Mouse (Mus musculus): Measurements from ENCODE around the gene Apoc3.

Apoc3 gene

DNA sequence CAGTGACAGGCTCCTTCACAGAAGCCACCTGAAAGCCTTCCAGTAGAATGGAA, at the start of gene Apoc3:
Apoc3 (minus strand) TSS at position 41 of the 53 bp plus-strand sequence.
- DNase-seq (ENCODE audit: low spot score): no peak

DNA sequence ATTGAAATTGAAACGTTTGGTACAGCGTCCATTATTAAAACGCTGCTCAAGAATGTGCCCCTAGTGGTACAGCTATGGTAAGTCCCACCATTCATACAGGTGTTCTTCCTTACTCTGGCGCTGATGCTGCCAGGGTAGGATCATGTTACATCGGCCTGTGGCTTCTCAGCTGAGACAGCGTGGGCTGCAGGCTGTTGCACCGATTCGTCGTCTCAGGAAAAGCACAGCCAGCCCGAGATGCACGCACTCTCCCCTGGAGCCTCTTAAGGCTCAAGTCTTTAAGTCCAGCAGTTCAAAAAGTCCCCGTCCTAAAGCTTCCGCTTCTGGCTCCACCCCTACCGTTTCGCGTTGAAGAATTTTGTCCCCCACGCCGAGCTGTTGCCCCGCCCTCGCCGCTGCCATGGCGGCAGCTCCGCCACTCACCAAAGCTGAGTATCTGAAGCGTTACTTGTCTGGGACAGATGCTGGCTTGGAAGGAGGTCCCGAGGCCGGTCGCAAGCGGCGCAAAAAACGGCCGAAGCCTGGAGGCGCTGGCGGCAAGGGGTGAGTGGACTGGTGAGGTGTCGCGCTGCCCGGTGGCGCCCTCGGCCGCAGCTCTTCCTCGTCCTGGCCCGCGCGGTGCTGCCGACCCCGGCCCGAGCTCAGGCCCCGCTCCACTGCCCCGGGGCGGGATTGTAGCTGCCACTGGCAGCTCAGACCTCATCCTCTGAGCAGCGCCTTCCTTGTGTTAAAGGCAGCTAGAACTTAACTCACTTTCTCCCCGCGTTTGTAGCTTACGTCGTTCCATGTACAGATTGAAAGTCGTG, 47.4 kb upstream of the Apoc3 start, which contains the start of gene Bud13:
Bud13 (plus strand) TSS at position 378 of the 806 bp plus-strand sequence.
- peak; percentile 83 for DNase-seq (ENCODE audit: low spot score)

DNA sequence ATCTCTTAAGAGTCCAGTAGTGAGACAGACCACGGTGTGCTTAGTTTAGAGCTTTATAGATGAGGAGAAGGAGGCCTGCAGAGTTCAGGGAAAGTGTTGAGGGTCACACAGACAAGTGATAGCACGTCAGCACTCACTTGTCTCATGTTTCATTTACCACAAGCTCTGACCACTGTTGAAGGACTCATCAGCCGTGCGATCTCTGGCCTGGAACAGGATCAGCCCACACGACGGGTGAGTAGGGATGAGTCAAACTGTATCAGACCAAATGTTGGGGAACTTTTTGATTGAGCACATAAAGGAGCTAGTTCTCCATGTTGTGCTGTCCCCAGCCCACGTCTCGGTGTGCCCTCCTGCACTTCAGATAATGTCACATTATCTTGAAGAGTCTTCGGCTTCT, 39.1 kb upstream of the Apoc3 start:
- DNase-seq (ENCODE audit: low spot score): no peak

DNA sequence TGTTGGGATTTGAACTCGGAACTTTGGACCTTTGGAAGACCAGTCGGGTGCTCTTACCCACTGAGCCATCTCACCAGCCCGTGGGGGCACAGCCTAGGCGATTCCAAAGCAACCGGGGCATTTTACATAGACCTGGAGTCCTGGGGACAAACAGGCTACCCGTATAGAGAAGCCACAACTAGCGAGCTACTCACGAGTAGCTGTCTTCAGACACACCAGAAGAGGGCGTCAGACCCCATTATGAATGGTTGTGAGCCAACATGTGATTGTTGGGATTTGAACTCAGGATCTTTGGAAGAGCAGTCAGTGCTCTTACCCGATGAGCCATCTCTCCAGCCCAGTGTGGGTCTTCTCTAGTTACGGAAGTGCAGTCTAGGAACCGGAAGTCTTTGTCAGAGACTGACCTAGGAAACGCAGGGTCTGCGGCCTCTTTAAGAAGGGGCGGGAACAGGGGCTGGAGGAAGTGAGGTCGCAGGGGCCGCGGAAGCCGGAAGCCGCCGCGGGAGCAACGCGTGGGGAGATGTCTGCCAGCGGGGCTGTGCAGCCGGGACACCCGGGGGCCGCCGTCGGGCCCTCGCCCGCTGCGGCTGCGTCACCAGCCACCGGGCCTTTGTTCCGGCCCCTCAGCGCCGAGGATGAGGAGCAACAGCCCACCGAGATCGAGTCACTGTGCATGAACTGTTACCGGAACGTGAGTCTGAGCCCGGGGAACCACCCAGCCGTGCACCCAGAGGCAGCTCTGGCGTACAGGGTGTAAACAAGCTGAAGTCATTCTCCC, 37.4 kb upstream of the Apoc3 start, which contains the start of gene Zpr1:
Zpr1 (plus strand) TSS at position 388 of the 778 bp plus-strand sequence.
- DNase-seq (ENCODE audit: low spot score): peak; percentile 93

DNA sequence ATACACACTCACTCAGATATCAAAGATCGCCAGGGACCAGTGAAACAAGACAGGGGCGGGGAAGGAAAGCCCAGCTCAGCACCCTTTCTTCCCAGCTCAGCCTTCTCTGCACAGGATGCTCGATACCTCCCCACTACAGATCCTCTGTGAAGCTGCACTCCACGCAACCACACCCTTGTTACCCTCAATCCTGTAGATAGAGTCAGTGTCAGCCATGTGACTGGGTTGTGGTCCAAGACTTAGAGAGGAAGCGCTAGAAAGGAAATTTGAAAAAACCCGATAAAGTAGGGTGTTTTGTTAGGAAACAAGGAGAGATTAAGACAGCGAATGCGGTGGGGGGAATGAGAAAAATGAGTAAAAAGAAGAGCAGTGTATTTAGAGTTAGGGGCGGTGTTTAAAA, 36.6 kb upstream of the Apoc3 start:
- no peak for DNase-seq (ENCODE audit: low spot score)

DNA sequence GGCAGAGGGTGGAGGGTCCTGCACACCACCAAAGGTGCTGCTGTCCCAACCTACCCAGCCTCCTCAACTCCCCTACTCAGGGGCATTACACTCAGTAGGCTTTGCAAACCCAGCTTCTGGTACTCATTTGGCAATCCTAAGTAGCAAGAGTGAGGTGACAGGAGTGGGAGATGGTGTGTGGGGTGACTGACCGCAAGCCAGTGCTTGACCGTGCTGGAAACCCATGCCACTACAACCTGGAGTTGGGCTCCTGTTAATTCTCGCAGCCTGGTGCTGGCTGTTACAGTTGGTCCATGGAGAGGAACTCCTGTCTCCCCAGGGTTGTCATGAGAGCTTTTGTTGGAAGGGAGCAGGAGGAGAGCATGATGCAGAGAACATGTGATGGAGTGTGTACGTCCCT, 35.3 kb upstream of the Apoc3 start:
- no peak for DNase-seq (ENCODE audit: low spot score)

DNA sequence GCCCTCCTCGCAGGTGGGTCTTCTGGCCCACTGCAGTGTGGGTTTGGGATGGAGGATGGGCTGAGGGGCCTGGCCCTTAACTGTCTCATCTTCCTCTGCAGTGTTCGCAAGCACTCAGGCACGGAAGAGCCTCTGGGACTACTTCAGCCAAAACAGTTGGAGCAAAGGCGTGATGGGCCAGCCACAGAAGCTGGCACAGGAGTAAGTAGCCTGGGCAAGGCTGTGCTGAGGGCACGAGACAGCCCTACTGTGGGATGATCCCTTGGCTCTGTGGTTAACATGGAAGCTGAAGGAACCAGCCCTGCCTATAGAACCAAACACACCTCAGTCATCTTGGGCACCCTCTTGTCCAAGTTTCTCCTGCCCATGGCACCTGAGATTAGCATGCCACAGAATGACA, 33.7 kb upstream of the Apoc3 start:
- no peak for DNase-seq (ENCODE audit: low spot score)

DNA sequence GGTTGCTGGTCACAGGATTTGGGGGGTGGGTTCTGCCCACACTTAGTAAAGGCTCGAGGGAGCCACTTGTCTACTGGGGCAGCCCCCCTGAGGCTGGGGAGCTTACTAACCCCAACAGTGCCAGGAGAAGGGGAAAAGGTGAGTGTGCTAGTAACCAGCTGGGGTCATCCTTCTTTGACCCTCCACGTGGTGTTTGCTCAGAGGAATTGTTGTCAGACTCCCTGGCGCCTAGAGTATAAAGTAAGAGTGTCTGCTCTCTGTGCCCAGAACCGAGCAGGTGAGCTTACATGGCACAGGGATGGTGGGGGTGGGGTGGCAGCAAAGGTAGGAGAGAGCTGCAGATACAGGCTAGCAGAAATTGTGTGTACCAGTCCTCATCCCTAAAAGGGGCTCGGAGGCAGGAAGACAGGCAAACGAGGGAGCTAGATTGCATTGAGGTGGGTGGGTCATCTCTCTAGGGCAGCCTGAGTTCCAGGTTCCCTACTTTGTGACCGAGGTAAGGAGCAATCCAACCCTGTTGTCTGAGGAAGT, 33.0 kb upstream of the Apoc3 start, which contains the start of gene Apoa5:
Apoa5 (plus strand) TSS at position 291 of the 531 bp plus-strand sequence.
- no peak for DNase-seq (ENCODE audit: low spot score)

DNA sequence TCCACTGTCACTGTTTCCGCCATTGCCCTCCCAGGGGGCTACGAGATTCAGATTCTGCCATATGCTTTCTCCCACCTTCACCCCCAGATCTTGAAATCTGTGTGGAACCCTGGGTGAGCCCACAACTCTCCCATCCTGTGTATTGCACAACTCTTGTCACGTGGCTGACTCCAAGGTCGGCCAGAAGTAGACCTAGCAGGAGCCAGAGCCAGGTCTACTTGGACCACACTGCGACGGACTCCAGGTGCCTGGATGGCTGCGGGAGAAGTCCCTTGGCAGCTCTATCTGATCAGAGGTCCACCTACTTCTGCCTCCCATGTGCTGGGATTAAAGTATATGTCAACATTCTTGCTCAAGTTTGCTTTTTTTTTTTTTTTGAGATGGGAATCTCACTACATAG, 25.7 kb upstream of the Apoc3 start:
- no peak for DNase-seq (ENCODE audit: low spot score)

DNA sequence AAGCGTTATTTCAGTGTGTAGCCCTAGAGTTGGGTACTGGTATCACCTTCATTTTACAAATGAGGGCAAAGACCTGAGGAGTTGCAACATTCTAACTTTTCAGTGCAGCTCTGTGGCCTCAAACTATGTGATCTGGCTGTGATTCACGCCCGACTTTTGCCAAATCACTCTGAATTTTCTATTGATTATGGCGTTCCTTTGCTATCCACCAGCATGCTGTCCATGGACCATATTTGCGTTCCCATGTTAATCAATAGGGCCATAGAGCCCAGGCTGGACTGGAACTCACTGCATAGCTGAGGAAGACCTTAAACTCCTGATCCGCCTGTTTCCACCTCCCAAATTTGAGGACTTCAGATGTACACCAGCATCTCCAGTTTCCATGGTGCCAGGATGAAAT, 23.7 kb upstream of the Apoc3 start:
- DNase-seq (ENCODE audit: low spot score): no peak

DNA sequence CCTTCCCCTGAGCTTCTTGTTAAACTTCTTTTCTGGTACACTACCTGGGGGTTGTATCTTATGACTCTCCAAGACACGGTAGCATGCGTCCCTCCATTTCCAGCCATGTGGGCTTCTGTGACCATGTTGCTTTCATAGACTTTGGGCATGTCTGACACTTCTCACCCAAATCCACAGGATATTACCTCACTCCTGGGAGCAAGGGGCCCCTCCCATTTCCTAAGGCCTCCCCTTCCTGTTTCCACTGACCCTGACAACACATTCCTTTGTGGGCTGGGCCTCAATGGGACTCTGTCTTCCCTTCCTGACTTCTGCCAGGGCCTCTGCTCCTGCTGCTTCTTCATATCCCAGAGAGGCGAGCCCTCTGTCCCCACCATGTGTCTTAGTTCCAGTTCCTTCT, 22.1 kb upstream of the Apoc3 start:
- DNase-seq (ENCODE audit: low spot score): peak; percentile 73

DNA sequence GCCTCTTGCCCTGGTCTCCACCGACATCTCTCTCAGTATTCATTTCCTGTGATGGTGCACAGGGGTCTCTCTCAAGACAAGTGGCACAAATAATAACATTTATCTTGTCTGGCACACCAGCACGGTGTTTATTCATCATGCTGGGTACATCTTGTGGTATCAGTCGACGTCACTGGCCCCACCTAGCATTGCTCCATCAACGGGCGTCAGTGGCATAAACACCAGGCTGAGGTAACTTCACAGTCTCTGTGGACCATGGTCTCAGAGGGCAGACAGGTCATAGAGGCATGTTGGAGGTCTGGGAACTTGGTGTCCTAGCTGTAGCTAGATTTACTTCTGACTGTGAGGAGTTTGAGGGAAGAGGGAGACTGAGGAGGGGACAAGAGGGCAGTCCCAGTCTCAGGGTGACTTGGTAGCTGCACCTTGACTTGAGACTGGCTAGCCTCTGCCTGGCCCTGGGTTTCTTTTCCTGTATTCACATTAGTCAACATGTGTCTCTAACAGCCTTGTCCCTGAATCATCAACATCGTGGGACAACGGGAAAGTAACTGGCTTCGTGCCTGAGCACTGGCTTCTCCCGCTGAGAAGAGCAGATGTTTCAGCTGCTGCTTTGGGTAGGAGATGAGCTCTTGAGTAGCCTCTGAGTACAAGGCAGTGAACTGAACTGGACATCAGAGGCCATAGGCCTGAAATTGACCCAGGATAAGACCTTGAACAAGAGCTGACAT, 21.4 kb upstream of the Apoc3 start:
- peak; percentile 26 for DNase-seq (ENCODE audit: low spot score)

DNA sequence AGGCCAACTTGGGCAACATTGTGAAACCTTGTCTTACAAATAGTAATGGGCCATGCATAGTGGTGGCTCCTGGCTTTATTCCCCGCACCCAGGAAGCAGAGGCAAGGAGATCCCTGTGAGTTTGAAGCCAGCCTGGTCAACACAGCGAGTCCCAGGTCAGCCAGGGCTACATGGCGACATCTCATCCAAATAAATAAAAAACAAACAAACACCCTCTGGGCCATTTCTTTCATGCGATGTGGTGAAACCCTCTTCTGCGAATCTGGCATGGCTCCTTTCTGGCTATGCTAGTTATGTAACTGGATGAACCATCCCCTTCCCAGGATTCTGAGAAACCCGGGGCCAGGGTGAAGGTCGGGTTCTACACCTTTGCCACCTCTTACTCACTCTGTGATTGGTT, 20.7 kb upstream of the Apoc3 start:
- peak; percentile 17 for DNase-seq (ENCODE audit: low spot score)

DNA sequence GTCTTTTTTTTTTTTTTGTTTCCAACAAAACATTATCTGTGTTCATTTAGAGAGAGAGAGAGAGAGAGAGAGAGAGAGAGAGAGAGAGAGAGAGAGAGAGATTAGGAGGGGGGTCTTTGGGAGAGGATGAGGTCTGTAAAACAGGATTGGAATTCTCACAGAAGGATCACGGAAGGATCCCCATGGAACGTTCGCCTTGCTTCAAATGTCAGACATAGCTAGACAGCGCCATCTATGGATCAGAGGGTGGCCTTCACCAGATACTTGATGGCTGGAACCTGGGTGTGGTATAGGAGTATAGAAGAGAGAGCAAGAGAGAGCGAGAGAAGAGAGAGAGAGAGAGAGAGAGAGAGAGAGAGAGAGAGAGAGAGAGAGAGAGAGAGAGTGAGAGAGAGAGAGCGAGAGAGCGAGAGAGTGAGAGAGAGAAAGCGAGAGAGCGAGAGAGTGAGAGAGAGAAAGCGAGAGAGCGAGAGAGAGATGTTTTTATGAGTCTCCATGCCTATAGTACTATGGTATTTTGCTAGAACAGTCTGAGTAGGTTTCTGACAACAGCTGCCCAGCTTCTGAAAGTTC, 11.4 kb upstream of the Apoc3 start:
- DNase-seq (ENCODE audit: low spot score): peak; percentile 91

DNA sequence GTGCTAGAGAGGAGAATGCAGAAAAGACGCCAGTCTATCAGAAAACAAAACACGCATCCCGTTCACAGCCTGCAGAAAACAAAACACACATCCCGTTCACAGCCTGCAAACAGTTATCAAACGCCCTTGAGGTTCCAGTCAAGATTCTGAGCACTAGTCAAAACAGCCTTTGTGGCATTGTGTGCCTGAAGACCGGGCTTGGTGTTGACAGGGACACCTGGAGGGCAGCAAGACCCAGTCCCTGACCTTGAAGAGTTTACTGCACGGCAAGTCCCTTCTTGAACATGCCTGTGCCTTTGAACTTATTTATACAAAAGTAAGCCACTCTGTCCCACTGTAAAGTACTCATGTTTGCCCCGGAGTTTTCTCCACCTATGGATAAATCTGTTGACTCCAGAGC, 8.1 kb upstream of the Apoc3 start:
- no peak for DNase-seq (ENCODE audit: low spot score)

DNA sequence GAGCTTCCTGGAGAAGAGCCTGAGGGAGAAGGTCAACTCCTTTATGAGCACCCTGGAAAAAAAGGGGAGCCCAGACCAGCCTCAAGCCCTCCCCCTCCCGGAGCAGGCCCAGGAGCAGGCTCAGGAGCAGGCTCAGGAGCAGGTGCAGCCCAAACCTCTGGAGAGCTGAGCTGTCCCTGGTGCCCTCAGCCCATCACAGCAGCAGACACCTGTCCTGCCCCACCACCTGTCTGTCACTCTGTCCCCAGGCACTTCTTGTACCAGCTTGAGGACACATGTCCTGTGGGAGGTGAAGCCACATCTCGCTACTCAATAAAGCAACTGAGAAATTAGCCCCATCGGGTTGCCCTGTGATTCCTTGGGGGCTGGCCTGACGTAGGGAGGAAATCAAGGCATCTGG, 7.7 kb upstream of the Apoc3 start:
- DNase-seq (ENCODE audit: low spot score): no peak

DNA sequence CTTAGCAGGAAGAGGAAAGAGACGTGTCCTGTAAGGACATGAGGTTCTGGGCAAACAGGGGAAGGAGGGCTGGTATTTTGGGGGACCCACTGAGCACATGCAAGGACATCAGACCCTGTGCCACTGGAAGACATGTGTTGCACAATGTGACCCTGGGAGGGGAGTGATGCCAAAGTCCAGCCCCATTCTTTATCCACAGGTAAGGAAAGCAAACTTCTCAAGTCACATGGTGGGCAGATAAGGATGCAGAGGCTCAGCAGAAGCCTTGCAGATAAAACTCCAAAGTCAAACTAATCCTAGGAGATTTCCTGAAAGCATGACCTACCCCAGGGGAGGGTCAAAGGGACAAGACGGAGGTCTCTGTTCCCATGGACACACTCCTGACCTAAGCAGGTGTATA, 6.4 kb upstream of the Apoc3 start:
- no peak for DNase-seq (ENCODE audit: low spot score)

DNA sequence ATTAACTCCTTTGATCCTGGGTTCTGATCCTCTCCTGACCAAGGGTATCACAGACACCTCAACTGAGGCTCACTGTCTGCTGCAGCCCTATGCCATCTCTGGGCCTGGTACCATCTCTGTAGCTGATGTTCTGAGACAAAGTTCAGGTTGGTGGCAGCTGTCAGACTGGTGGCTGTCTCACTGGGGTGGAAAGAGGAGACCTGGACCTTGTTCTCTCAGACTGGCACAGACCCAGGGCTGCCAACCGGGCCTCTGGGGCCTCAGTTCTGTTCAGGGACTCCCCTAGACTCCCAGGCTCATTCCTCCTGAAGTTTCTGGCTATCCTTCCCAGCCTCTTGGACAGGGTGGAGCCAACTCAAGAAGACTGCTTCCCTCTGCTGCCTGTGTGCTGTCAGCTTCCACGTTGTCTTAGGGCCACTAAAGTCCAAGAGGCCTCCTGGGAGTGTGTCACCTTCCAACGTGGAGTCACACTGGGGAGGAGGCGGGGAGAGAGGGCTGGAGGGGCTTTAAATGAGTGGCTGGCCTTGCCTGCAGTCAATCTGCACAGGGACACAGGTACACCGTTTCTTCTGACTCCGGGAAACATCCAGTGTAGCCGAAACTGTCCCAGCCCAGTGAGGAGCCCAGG, 5.2 kb upstream of the Apoc3 start, which contains the start of gene Apoa4:
Apoa4 (plus strand) TSS at position 171 of the 628 bp plus-strand sequence.
- DNase-seq (ENCODE audit: low spot score): no peak

DNA sequence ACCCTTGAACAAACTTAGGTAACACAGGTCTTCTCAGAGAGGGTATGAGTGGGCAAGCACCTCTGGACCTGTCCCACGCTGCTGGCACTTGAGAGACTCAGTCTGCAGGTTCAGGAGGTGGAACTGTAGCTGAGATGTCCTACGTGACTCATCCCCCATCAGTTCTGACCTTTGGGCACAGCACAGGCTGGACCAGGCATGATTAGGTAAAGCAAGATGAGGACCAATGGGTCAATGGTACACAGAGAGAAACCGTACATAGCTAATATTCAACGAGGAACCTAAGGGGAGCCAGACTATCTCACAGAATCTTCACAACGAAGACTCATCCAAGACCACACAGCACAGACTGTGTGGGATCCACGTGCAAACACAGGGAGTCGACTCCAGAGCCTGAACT, 3.4 kb upstream of the Apoc3 start:
- DNase-seq (ENCODE audit: low spot score): no peak

DNA sequence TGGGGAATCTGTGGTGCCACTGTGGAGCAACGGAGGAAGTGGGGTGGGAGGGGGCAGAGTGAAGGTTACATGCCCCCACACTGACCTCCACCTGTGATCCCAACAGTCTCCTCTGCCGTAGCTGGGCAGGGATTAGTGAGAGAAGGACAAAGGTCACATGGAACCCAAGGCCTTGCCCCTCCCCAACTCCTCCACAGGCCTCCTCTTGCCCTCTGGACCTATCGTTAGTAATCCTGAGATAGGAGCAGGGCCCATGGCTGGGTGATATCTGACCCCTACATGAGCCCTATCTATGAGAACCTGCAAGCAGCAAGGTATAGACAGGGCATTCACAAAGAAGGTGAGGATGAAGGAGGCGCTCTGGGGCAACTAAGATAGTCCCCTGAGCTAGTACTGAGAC, 213 bp upstream of the Apoc3 start:
- no peak for DNase-seq (ENCODE audit: low spot score)

DNA sequence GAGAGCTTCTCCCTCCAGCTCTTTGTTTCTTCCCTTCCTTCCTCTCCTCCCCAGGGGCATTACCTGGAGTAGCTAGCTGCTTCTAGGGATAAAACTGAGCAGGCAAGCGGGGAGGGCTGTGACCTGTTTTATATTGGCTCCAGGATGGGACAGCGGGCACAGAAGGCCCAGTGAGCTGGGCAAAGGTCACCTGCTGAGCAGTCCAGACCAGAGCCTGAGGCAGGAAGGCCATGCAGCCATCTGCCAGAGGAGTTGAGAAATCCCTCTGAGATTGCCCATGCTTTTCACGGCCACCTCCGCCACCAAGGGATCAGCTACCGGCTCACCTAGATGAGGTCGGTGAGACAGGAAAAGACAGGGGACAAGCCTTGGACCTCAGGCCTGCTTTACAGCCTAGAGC, 240 bp downstream of the Apoc3 start:
- DNase-seq (ENCODE audit: low spot score): peak; percentile 59

DNA sequence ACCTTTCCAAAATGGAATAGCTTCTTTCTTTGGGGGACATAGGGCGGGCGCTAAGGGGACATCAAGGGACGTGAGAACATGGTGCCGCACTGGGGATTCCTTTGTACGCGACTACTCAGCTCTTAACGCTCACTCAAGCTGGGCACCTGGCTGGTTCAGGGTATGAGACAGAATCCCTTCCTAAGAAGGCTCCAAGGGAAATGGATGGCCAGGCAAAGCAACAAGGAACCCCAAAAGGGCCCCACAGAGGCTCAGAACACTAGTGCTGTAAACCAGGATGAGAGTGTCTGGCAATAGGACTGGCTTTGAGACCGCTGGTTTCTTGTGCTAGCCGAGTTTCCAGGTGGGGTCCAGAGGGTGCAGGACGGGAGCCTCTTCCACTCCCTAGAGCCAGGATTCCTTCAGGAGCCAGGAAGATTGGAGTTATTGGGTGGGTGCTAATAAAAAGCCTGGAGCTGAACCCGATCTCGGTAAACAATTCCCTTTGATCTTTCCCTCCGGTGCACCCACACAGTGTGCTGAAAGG, 4.9 kb downstream of the Apoc3 start:
- no peak for DNase-seq (ENCODE audit: low spot score)
